Mouse (Mus musculus) liver, embryonic 12.5 days (tissue): ENCODE measurements around the gene Stard13. TPM values are rescaled to one million over a fixed set of nuclear protein-coding genes. Genes with fewer than 3 reads are reported as not detected.

Experiments
- ATAC-seq: fragments of 200-750 bp; cut with Nextera tagmentation; 2 replicates; pipeline ENCODE4 v1.8.0; 2017; ENCODE audit warnings: moderate number of reproducible peaks, mild to moderate bottlenecking, moderate library complexity
- H3K27ac ChIP-seq: fragments of 300-500 bp; sonication (generic); 2 replicates; pipeline ENCODE4 v1.5.1; 2016; ENCODE audit warnings: mild to moderate bottlenecking
- H3K27me3 ChIP-seq: fragments of 300-500 bp; sonication (generic); replicated peaks from 2 replicates; pipeline ENCODE4 v1.6.1; 2016; ENCODE audit warnings: mild to moderate bottlenecking, moderate library complexity
- H3K36me3 ChIP-seq: fragments of 300-500 bp; sonication (generic); 2 replicates; pipeline ENCODE4 v1.6.1; 2016; ENCODE audit warnings: mild to moderate bottlenecking, moderate library complexity
- H3K4me1 ChIP-seq: fragments of 300-500 bp; sonication (generic); 2 replicates; pipeline ENCODE4 v1.6.1; 2016
- H3K4me2 ChIP-seq: fragments of 300-500 bp; sonication (generic); 2 replicates; pipeline ENCODE4 v1.6.1; 2016; ENCODE audit warnings: mild to moderate bottlenecking, moderate library complexity
- H3K4me3 ChIP-seq: fragments of 300-500 bp; sonication (generic); 2 replicates; pipeline ENCODE4 v1.5.1; 2016; ENCODE audit warnings: mild to moderate bottlenecking, moderate library complexity
- H3K9ac ChIP-seq: fragments of 300-500 bp; sonication (generic); 2 replicates; pipeline ENCODE4 v1.6.1; 2016; ENCODE audit warnings: mild to moderate bottlenecking, moderate library complexity
- H3K9me3 ChIP-seq: fragments of 300-500 bp; sonication (generic); replicated peaks from 2 replicates; pipeline ENCODE4 v1.6.1; 2016; ENCODE audit warnings: mild to moderate bottlenecking, moderate library complexity
- WGBS: fragments of 180-500 bp; shearing (Covaris S2); methylation state at CpG from one replicate; pipeline ENCODE4 v1.1.7; 2016; ENCODE audit not compliant: insufficient replicate concordance; 5-methylcytosine and 5-hydroxymethylcytosine counted together
- polyA plus RNA-seq: library from polyadenylated mRNA; unstranded; fragments of >200 nt; fragmentation: Nextera tagmentation; extraction: Ambion mirVana; gene quantifications from 2 replicates; pipeline ENCODE4 v1.2.1, GENCODE M21; 2016

The Stard13 gene
- polyA plus RNA-seq, 1 experiment from 2014 or later, result 1.3 TPM

DNA sequence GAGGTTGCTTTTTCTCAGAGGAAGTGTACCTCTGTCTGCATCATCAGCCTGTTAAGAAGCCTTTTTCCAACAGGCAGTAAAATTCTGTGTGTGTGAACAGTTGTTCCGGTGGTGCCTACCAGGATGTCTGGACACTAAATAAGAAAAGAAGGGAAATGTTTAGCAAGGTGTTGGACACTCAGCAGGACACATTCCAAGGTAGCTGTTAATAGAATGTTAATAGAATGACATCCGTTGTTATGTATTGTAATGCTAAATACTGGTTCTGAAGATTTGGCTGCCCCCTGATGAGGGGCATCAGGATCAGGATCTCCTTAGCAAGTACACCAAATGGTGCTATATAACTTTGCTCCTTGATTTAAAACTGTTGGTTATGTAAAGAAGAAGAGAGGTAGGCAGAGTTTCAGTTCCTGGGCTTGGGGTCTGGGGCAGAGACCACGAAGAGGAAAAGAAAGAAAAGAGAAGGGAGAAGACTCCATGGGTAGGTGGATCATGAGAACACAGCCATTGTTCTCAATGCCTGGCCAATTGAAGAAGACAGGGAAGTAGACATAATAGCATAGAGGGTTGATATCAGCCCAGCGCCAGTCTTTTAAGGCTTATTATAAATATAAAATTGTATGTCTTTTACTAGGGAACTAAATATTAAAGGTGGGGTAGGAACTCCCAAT, 9.8 kb downstream of the Stard13 start:
- H3K27ac ChIP-seq, result no peak overlapping the region
- WGBS, result 52% methylated on average over 4 of the region's 4 CpGs
- no peak for ATAC-seq

DNA sequence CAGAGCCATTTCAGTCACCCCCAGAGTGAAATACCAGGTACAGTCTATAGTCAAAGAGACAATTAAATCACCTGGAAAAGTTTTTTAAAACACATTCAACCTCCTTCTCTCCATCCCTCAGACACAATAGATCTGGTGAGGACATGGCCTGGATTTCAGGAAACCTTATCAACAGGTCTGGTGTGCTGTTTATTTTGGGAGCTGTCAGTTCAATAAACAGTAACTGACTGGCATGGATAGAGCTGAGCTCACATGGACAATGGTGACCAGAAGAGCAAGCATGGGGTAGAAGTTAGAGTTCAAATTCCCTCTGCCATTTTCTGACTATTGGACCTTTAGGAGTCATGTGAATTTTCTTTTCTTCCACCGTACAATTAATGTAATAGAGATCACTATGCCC, 10.8 kb downstream of the Stard13 start:
- Histone ChIP-seq H3K9me3 (no peaks in the 10 kb centered on the region), H3K4me2 (no peak overlapping the region), H3K4me3 (no peak overlapping the region), H3K4me1 (no peaks in the 10 kb centered on the region), H3K9ac (no peak overlapping the region), H3K27me3 (no peaks in the 10 kb centered on the region), H3K27ac (no peak overlapping the region), H3K36me3 (no peaks in the 10 kb centered on the region)
- 65% methylated on average over 1 of the region's 1 CpGs for WGBS
- ATAC-seq, result no peak

More for the DNA sequence above, 9.8 kb downstream of the Stard13 start:
- Histone ChIP-seq H3K27me3 (no peaks in the 10 kb centered on the region), H3K9me3 (no peaks in the 10 kb centered on the region), H3K4me3 (no peak overlapping the region), H3K4me1 (no peaks in the 10 kb centered on the region), H3K36me3 (no peaks in the 10 kb centered on the region), H3K9ac (no peak overlapping the region), H3K4me2 (no peak overlapping the region)

DNA sequence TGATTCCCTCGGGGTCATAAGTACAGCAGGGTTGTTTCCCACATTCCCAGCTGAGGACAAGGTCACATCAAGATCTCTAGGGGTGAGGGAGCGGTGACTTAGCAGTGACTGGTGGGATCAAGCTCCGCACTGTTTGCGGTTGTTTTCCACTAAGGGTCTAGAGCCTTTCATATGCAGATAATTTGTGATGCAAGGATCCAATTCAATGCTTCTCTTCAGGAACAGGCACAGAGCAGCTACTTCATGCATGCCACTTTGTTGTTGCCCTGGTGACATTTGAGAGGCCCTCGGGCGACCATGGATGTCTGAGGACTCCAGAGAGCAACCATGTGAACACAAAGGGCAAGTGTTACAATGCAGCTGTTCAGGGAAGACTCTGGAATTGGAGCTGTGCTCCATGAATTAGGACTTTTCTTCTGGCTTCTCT, 14.9 kb downstream of the Stard13 start:
- H3K4me2 ChIP-seq, result no peak overlapping the region
- 67% methylated on average over 6 of the region's 6 CpGs for WGBS
- no peaks in the 10 kb centered on the region for H3K4me1 ChIP-seq
- no peak for ATAC-seq
- no peaks in the 10 kb centered on the region for H3K27me3 ChIP-seq
- no peak overlapping the region for H3K9ac ChIP-seq
- no peak overlapping the region for H3K27ac ChIP-seq
- no peaks in the 10 kb centered on the region for H3K36me3 ChIP-seq
- no peak overlapping the region for H3K4me3 ChIP-seq
- no peaks in the 10 kb centered on the region for H3K9me3 ChIP-seq

DNA sequence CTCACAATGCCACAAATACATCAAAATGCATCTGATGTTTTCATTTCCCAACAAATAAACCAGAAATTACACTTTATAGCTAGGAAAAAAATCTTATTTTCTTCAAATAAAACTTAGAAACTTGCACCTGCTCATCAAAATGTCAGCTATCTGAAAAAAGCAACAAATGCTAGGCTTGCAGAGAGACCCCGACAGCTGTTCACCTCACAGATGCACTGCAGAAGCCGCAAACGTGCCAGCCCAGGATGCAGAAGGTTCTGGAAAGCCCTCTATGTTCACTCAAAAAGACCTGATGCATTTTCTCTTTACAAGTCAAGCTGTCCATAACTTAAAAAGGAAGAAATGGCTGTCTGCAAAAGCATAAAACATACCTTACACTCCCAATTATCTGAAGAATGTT, 20.5 kb downstream of the Stard13 start:
- H3K9ac ChIP-seq, result no peak overlapping the region
- no peak for ATAC-seq
- no peak overlapping the region for H3K27ac ChIP-seq
- no peak overlapping the region for H3K4me2 ChIP-seq
- H3K9me3 ChIP-seq, result no peaks in the 10 kb centered on the region
- H3K27me3 ChIP-seq, result no peaks in the 10 kb centered on the region
- H3K36me3 ChIP-seq, result no peaks in the 10 kb centered on the region
- WGBS, result 74% methylated on average over 3 of the region's 3 CpGs
- no peak overlapping the region for H3K4me3 ChIP-seq
- no peaks in the 10 kb centered on the region for H3K4me1 ChIP-seq

DNA sequence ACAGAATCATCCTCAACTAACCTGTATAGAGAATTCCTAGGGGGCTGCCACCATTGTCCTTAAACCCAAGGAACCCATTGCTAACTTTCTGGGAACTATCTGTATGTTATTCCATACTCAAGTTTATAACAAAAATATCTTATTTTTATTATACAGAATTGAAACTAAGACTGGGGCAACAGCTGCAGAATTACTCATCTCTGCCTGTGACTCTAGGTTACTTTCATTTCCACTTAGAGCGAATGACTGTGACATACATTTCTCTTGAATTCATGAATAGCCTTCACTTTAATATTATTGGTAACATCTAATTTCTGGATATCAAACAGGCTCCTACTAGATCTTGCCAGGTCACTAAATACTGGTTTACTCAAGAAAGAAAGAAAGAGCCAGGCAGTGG, 22.8 kb downstream of the Stard13 start:
- no peak overlapping the region for H3K4me2 ChIP-seq
- no peak overlapping the region for H3K27ac ChIP-seq
- no peaks in the 10 kb centered on the region for H3K9me3 ChIP-seq
- 69% methylated on average over 1 of the region's 1 CpGs for WGBS
- no peak for ATAC-seq
- H3K36me3 ChIP-seq, result no peaks in the 10 kb centered on the region
- H3K9ac ChIP-seq, result no peak overlapping the region
- no peaks in the 10 kb centered on the region for H3K27me3 ChIP-seq
- H3K4me3 ChIP-seq, result no peak overlapping the region
- no peaks in the 10 kb centered on the region for H3K4me1 ChIP-seq

DNA sequence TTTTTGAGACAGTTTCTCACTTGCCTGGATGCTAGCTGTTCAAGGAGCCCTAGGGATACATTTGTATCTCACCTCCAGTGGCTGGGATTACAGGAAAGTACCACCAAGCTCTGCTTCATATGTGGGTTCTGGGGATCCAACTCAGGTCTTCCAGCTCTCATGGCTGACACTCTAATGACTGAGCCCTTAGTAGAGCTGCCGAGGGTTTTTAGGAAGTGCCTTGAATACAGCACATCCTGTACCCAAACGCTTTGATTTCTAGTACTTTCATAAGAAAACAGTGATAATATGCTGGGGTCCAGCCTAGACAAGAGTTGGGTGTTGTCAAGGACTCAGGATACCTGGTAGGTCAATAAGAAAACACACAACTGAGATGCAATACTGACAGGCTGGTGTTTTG, 23.6 kb downstream of the Stard13 start:
- H3K27ac ChIP-seq, result no peak overlapping the region

DNA sequence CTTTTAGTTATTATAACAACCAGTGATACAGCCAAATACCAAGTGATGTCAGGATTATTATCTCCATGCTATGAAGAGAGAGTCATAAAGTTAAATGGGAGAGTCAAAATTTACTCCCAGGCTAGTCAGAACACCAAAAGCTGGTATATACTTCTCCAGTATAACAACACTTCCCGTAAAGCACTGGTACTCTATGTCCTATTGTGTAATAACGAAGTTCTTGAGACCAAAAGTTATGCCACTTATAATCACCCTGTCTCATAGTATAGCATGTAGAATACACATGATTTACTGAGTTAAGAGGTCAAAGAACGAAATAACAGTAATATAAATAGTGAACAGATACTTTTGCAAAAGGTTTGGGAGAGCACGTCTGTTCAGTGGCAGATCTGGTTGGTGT, 28.6 kb downstream of the Stard13 start:
- WGBS, result 73% methylated on average over 4 of the region's 4 CpGs
- ATAC-seq, result no peak

More for the DNA sequence above, 23.6 kb downstream of the Stard13 start:
- Histone ChIP-seq H3K27me3 (no peaks in the 10 kb centered on the region), H3K36me3 (no peaks in the 10 kb centered on the region), H3K9ac (no peak overlapping the region), H3K4me3 (no peak overlapping the region), H3K4me2 (no peak overlapping the region), H3K4me1 (no peaks in the 10 kb centered on the region), H3K9me3 (no peaks in the 10 kb centered on the region)
- ATAC-seq, result no peak
- 37% methylated on average over 2 of the region's 2 CpGs for WGBS

DNA sequence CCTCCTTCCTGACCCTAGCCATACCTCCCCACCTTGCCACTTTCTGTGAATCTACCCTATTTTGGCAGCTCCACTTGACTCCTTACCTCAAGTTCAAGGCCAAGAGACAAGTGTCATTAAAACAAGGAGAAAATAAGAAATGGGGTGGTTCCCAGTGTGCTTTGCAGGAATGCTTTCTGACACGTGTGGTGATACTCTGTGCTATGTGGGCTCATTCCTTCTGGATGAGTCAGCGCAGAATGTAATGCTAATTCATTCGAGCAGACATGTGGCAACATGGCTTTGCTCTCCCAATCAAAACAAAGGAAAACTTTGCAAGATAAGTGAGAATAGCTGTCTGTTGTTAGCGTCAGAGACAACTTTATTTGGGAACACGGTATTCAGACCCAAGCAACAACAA, 30.7 kb downstream of the Stard13 start:
- no peaks in the 10 kb centered on the region for H3K36me3 ChIP-seq
- no peak overlapping the region for H3K27ac ChIP-seq
- no peak overlapping the region for H3K4me3 ChIP-seq
- no peaks in the 10 kb centered on the region for H3K27me3 ChIP-seq
- WGBS, result 61% methylated on average over 5 of the region's 5 CpGs
- H3K4me2 ChIP-seq, result no peak overlapping the region
- H3K4me1 ChIP-seq, result no peaks in the 10 kb centered on the region
- no peak for ATAC-seq
- no peak overlapping the region for H3K9ac ChIP-seq
- no peaks in the 10 kb centered on the region for H3K9me3 ChIP-seq

More for the DNA sequence above, 28.6 kb downstream of the Stard13 start:
- Histone ChIP-seq H3K4me2 (no peak overlapping the region), H3K4me3 (no peak overlapping the region), H3K36me3 (no peaks in the 10 kb centered on the region), H3K9ac (no peak overlapping the region), H3K27me3 (no peaks in the 10 kb centered on the region), H3K4me1 (no peaks in the 10 kb centered on the region), H3K9me3 (no peaks in the 10 kb centered on the region), H3K27ac (no peak overlapping the region)

DNA sequence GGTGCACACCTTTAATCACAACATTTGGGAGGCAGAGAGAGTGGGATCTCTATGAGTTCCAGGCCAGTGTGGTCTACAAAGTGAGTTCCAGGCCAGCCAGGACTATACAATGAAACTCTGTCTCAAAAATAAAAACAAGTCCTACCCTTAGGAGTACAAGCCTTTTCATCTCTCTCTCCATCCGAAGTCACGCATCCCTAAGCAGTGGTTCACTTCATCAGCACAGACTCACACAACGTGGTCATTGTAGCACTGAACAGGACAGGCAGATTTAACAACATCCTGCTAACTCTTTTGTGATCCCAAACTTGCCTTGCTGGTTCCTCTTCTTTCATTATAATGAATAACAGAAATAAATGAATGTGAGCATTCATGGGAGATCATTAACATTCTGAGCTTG, 32.4 kb downstream of the Stard13 start:
- Histone ChIP-seq H3K4me1 (no peaks in the 10 kb centered on the region), H3K4me2 (no peak overlapping the region), H3K9me3 (no peaks in the 10 kb centered on the region), H3K27ac (no peak overlapping the region), H3K9ac (no peak overlapping the region), H3K36me3 (no peaks in the 10 kb centered on the region), H3K4me3 (no peak overlapping the region), H3K27me3 (no peaks in the 10 kb centered on the region)
- ATAC-seq, result no peak
- 66% methylated on average over 3 of the region's 3 CpGs for WGBS

DNA sequence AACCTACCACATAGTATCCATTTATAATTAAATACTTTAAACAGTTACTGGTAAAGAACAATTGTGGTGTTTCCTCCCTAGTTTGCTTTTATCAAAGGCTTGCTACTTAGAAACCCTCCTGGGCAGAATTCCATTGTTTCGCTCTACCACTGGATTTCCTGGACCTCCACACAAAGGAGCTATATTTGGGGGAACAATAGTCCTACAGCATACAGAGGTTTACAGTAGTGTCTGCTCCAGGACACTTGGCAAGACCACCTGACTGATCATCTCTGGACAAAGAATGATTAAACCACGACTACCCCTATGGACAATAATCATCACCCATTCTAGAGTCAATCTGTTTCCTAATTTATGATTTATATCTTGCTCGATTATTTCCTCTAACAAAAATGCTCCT, 34.4 kb downstream of the Stard13 start:
- Histone ChIP-seq H3K4me3 (no peak overlapping the region), H3K4me2 (no peak overlapping the region), H3K9me3 (no peaks in the 10 kb centered on the region), H3K27me3 (no peaks in the 10 kb centered on the region), H3K36me3 (no peaks in the 10 kb centered on the region), H3K4me1 (no peaks in the 10 kb centered on the region), H3K27ac (no peak overlapping the region), H3K9ac (no peak overlapping the region)
- WGBS, result 68% methylated on average over 3 of the region's 3 CpGs
- no peak for ATAC-seq

DNA sequence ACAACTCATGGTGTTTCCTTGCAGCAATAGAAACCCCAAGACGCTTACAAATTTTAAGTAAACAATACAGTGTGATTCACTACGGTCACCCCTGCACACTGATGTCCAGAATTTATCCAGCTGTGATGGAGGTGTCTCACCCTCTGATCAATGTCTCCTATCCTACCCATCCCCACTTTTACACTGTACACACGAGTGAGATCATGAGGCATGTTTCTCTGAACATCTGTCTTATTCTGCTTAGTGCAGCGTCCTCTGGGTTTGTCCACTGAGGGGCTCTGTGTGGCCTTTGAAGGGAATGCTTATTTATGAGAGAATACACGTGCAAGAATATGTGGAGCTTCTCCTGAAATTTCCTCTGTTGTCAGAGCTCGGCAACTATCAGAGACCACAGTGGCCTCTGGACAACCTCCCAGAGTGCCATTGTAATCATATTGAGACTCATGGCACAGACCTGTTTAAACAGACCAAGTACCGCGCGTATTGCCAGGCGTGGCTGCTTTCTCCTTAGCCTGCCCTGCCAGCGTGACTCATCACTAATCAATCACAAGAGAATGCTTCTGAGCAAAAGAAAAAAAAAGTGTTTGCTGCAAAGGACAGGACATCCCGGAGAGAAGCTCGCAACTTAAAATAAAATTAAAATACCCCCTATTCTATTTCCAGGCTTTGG, 36.9 kb downstream of the Stard13 start:
- ATAC-seq, result no peak
- Histone ChIP-seq H3K27ac (no peak overlapping the region), H3K27me3 (no peaks in the 10 kb centered on the region), H3K9me3 (no peaks in the 10 kb centered on the region), H3K4me1 (no peaks in the 10 kb centered on the region), H3K4me3 (no peak overlapping the region), H3K9ac (no peak overlapping the region), H3K4me2 (no peak overlapping the region), H3K36me3 (no peaks in the 10 kb centered on the region)
- 63% methylated on average over 13 of the region's 13 CpGs for WGBS

DNA sequence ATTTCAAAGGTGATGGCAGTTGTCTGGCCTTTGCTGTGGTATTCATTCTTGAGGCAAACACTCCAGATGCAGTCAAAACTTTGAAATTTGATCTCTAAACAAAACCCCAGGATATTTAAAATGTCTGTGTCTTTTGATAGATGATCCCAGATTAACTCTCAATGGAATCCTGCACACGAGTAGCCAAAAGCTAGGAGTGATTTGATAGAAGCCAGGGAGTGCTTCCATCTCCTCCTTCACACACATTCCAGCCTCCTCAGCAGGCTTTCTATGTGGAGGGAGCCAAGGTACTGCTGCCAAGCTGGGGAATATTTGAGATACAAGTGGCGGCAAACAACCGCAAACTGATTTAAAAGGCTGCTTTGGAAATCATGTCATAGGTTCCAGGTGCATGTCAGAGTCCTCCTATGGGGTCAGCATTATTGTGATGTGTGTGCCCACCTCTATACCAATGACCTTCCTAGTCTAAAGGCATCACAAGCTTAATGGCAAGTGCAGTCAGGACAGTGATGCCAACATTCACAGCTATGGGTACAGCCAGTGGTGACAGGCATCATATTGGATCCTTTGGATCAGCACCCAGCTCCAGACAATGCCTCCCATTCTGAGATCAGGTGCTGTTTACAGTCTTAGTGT, 39.6 kb downstream of the Stard13 start:
- H3K36me3 ChIP-seq, result no peaks in the 10 kb centered on the region
- H3K4me2 ChIP-seq, result no peak overlapping the region
- 61% methylated on average over 3 of the region's 3 CpGs for WGBS
- no peaks in the 10 kb centered on the region for H3K9me3 ChIP-seq
- no peaks in the 10 kb centered on the region; the same call in 1 of the 2 replicates for H3K27me3 ChIP-seq
- H3K27ac ChIP-seq, result no peak overlapping the region
- no peak overlapping the region for H3K4me3 ChIP-seq
- ATAC-seq, result no peak
- H3K4me1 ChIP-seq, result 0 out of 2 replicates have a peak, but pooled peaks cover 6% of the 10 kb centered on the region
- H3K9ac ChIP-seq, result no peak overlapping the region
